Mouse (Mus musculus) heart, postnatal 36 days (tissue): ENCODE data around the gene Nfasc. TPM values are rescaled to one million over a fixed set of nuclear protein-coding genes. Genes with fewer than 3 reads are reported as not detected.

Source experiments
- DNase-seq, 2 experiments: peaks; one replicate each; pipeline ENCODE4 v3.0.0; 2021 to 2022
- intact Hi-C: fragments of 180-260 bp; cut with DNase I; formaldehyde crosslinking; loops from one replicate; pipeline ENCODE4 v1.15.1; 2025
- total RNA-seq, 2 experiments: library from RNA; stranded (reverse); gene quantifications; 2 replicates each; pipeline ENCODE4 v1.2.3; 2021

Gene Nfasc
- total RNA-seq, 2 experiments from 2014 or later, result 0.19 to 0.33 TPM

DNA sequence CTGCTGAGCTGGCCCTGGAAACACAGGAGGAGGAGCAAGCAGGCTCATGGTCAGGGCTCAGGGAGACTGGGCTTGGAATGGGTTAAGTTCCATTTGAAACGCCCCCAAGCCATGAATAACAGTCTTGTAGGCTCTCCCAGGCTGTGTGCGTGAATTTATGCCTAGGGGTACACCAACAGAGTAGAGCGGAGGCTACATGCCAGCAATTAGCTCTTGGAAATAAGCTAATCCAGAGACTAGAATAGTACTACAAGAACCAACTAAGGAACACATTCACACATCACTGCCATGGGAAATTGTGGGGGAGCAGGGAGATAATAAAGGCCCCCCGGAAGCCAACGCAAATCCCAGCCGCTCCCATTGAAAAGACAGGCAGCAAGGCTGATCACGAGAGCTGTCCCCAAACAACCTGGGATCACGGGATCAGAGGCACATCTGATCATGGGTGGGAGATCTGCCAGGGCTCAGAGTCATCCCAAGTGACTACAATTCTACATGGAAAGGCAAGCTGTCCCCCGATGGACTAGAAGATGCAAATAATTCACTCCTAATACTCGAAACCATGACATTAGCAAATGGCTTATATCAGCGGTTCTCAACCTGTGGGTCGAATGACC, 87.6 kb downstream of the Nfasc start:
- intact Hi-C loops, result no loop called here

DNA sequence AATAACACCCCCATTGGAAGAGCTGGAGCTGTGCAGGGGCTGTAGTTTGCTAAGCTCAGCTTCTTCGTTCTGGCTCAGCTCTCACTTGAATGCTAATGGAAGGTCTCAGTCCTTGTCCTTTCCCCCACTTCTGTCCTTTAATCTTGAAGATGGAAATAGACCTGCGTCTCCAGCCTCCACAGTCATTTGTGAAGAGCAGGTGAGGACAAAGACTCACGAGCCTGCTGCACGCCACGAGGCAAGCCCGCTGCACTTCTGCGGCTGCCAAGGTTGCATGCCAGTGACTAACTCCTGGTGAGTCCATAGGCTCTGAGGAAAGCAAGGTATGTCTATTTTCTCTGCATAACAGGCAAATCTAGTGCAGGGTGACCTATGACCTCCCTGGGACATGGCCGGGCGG, 88.4 kb downstream of the Nfasc start:
- intact Hi-C loops, result no loop called here
- DNase-seq, result no peak

More for the DNA sequence above, 87.6 kb downstream of the Nfasc start:
- no peak for DNase-seq

DNA sequence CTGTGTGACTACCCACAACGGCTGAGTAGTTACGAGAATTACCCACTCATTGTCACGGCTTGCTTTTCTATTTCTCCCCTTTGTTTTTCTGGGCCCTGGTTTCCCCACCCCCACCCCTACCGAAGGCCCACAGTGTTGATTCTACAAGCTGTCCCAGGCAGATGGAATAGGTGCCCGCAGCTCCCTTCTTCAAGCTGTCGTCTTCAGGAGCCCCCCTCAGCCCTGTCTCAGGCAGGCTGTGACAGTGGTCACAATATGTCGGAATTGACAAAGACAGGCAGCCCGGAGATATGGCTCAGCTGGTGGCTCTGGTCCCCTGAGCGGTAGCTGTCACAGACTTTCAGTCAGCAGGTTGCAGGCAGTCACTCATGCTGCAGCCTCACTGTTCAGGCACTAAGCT, 90.9 kb downstream of the Nfasc start:
- intact Hi-C loops, result no loop called here
- DNase-seq, result no peak

DNA sequence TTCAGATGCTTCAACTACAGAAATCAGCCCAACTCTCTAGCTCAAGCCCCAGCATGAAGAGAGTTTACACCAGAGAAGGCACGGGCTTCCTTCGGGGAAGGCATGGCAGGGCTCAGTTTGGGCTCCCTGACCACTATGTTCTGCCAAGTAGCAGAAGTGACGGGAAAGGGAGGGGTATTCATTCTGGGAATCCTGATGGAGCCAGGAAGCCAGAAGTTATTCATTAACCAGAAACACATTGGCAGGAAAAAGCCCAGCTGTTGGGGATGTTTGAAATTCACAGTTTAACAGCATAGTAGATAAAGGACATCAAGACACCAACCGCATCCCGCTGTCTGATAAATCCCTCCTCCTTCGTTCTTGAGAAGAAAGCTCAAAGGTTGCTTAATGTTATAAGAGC, 93.6 kb downstream of the Nfasc start:
- intact Hi-C loops, result no loop called here
- no peak for DNase-seq

- intact Hi-C loops, result no loop called here
- DNase-seq, result no peak
These were observed 100.4 kb downstream of the Nfasc start for GRCm38 (mm10) chr1:132641049-132641795.

GRCm38 (mm10) chr1:132640256-132640655, 101.3 kb downstream of the Nfasc start:
- intact Hi-C loops, result no loop called here
- no peak for DNase-seq

DNA sequence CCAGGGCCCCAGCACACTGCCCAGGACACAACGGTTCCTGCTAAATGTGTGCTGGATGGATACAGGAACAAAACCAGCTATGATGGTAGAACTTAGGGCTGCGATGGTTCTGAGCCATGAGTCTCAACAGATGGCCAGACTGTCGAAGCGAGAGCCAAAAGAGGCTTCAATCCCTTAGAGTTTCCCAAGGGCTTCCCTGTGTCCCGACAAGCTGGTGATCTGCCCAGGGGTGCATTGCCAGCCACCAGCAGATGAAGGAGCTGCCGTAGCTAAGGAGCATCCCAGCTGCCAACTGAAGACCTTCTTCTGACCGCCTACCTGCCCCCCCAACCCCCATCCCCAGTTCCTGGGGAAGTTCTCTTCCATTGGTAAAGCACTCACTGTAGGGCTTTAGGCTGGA, 104.3 kb downstream of the Nfasc start:
- intact Hi-C loops, result no loop called here
- no peak for DNase-seq

DNA sequence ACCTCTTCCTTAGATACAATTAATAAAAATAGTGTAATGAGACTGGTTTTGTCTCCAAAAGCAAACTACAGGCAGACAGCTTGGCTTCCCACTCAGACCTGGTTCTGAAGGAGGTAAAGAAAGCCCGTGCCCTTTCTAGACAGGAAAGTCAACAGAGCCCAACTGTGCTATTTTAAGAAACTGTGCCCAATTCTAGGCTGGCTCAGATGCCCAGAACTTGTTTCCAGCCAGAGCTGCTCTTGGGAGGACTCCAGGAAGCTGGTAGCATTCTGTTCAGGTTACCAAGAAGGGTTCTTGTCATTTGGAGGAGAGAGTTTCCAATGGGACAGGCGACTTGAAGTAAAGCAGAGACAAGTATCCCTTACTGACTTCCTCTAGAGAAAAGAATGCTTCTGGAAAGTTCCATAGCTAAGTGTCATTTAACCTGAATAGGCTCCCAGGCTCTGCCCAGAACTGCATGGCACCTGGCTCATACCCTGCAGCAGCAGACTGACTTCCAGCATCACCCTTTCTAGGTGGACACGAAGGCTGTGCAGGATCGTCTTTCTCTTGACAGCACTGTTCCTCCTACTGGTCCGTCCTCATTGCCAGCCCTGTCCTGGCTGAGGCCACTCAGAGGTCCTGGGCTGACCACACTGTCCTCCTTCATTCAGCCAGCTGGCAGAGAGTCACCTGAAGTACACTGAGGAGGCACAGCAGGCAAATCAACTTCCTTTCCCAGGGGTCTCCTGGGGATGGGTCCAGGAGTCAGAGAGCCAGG, 111.8 kb downstream of the Nfasc start:
- intact Hi-C loops, result no loop called here
- DNase-seq, result peak; percentile 22 to 39

- DNase-seq, result no peak
- intact Hi-C loops, result no loop called here
These were observed 113.0 kb downstream of the Nfasc start for GRCm38 (mm10) chr1:132628599-132628998.

DNA sequence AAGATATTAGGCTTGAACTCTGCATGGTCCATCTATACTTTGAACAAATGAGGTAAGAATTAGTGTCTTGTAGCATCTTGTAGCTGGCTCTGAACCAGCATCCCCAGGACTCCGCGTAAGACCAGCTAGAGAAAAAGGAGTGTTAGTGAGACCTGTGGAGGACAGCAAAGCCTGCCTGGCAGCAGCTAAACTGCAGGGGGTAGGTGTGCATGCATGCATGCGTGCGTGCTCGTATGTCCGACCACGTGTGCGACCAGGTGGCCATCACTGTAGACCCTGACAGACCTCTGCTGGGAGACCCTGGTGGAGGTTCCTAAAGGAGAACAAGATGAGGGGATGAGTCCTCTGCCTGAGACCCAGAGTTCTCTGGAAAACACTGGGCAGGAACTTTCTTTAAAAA, 113.4 kb downstream of the Nfasc start:
- intact Hi-C loops, result no loop called here
- DNase-seq, result no peak

DNA sequence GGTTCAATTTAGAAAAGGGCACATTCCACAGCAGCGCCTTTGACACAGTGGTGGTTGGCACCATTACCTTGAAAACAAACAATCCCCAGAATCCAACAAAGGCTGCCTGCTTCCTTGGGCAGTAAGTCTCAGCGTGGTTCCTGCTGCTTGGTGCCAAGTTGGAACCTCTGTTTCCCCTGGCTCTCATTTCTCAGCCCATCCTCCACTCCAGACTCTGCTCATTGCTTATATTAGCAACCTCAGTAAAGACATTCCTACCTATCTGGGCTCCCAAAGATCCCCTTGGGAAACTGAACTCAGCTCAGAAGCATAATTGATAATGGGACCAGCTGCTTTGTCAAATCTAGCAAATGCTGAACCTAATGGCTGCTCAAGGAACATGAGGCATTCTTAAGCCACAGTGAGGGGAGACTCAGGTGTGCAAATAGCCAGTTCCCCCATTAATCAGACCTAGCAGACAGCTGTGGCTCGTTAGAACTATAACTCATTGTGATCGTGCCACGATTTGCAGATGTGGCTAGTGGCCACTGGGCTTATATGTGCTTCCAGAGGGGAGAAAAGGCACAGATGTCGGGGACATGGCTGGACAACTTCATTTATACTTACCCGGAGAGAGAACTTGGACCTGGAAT, 115.4 kb downstream of the Nfasc start:
- intact Hi-C loops, result no loop called here
- no peak for DNase-seq

DNA sequence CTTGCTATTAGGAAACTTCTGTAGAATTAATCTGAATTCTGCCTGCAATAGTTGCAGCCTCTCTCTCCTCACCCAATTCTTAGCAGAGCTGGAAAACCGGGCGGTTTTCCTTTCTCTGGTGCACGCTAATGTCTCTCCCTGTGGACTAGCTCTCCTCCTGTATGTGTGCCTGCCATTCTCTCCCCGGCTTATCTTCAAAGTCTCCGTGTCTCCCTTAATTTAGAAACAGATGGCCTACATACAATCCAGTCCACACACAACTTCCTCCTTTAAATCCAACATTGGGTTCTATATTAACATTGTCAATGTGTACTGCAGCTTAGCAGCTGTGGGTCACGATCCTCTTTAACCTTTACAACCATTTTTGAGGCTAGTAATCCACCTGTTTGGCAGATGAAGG, 116.6 kb downstream of the Nfasc start:
- DNase-seq, result no peak
- intact Hi-C loops, result no loop called here

DNA sequence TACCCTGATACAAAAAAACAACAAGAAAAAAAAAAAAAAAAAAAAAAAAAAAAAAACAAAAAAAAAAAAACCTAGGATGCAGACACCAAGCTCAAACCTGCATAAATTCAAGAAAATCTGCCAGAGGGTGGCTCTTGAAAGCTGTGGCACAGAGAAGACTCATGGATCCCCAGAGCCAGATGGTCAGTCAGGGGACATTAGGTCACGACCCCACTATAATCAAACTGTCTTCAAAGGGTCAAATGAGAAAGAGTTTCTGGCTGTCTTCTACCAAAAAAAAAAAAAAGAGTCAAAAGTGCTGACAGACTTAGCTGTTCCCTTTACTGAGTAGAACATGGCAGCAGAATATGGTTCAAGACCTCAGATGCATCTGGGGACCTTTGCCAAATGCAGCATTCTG, 117.1 kb downstream of the Nfasc start:
- no peak for DNase-seq
- intact Hi-C loops, result no loop called here

- intact Hi-C loops, result no loop called here
- DNase-seq, result no peak
These were observed 117.8 kb downstream of the Nfasc start for GRCm38 (mm10) chr1:132623641-132624336.

GRCm38 (mm10) chr1:132612066-132612465, 129.5 kb downstream of the Nfasc start:
- no peak for DNase-seq
- intact Hi-C loops, result no loop called here

DNA sequence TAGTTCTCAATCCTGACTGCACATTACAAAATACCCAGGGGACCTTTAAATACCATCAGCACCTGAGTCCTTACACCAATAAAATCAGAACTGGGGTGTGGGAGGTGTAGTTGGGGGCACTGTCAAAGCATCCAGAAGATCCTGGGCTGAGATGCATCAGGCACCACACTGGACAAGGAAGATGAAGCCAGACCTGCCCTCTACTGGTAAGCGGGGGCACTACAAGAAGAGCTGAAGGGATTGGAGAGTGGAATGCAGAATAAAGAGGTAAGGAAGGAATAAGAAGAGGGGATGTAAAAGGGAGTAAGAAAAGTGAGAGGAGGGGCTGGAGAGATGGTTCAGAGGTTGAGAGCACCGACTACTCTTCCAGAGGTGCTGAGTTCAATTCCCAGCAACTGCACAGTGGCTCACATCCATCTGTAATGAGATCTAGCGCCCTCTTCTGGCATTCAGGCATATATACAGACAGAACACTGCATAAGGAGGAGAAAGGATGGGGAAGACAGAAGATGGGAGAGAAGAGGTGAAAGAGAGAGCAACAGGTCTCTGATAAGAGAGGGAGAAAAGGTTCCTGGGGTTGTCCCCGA, 132.5 kb downstream of the Nfasc start:
- DNase-seq, result peak; percentile 41 to 54
- intact Hi-C loops, result no loop called here

DNA sequence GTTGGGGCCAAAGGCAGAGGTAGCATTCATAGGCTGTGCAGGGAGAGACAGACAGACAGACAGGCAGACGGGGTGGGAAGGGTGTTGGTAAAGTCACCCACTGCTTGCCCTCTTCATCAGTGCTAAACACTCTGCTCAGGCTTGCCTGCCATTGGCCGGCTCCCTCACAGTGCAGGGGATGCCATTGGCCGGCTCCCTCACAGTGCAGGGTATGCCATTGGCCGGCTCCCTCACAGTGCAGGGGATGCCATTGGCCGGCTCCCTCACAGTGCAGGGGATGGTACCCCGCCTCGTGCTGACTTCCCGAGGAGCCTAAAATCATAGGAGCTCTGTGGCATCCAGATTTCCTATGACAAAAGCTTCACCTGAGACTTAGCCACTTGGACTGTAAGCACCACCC, 139.4 kb downstream of the Nfasc start:
- intact Hi-C loops, result no loop called here
- DNase-seq, result no peak

DNA sequence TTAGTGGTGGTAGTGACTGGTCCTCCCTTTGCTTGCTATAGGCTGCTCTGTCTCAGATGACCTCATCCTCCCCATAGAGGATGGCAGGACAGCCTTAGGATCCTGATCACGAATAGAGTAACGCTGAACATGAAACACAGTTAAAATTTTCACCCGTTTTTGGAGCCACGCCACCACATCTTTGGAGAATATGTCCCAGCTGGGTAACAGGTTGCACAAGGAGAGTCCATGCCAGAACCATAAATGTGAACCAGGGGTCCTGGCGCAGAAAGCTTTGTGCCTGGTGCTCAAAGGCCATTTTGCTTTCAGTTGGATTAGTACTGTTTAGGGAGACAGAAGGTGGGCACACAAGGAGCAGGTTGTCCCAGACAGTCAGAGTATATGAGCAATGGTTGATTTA, 143.6 kb downstream of the Nfasc start:
- intact Hi-C loops, result no loop called here
- no peak for DNase-seq

- intact Hi-C loops, result loop anchor here (2.0 kb wide), 1 partner anchor 227 kb away; no protein-coding TSS in a partner anchor
- no peak for DNase-seq
These were observed 145.9 kb downstream of the Nfasc start for GRCm38 (mm10) chr1:132595741-132596140.

- intact Hi-C loops, result loop anchor here (1.0 to 2.0 kb wide), 2 partner anchors 68 to 226 kb away; no protein-coding TSS in a partner anchor
- DNase-seq, result peak; percentile 60 to 71
These were observed 147.0 kb downstream of the Nfasc start for GRCm38 (mm10) chr1:132594587-132594986.
